Mouse (Mus musculus): Measurements from ENCODE around the gene Arhgdib. TPM values are rescaled to one million over a fixed set of nuclear protein-coding genes. Genes with fewer than 3 reads are reported as not detected.
A peak's percentile ranks its signal among the peaks of the same experiment; 100 is the strongest.

The Arhgdib gene
- total and polyA plus RNA-seq, 2 experiments from 2014 or later: 45.9 to 56.7 TPM

DNA sequence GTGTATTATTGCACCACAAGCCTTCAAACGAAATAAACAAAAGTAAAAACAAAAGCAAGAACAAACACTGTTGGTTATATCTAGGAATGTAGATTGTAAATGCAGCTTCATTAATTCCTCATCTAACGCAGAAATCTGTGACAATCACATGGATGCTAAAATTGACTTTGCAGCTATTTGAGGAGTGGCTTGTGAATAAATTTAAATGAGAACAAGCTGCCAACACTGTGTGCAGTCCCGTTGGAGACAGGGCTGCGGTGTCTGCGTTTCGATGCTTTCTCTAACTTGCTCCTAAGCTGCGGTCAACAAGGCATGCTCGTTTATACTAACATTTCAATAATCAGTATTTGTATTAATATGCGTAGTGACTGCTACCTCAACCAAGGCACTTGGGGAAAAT is 581 bp upstream of the Arhgdib start:
- no peak overlapping the region for H3K4me3 ChIP-seq (ENCODE audit: low read depth, low read length)
- H3K4me2 ChIP-seq (ENCODE audit: low read depth, low read length): no peak overlapping the region
- H3K9me3 ChIP-seq (replicated peaks; ENCODE audit: control insufficient read depth, low read length): no peaks in the 10 kb centered on the region
- peaks cover 12% of the 10 kb centered on the region for H3K4me1 ChIP-seq (ENCODE audit: control insufficient read depth, insufficient read depth)
- H3K36me3 ChIP-seq (replicated peaks; ENCODE audit: control insufficient read depth, insufficient read depth, low read length): no peaks in the 10 kb centered on the region
- H3K9ac ChIP-seq (replicated peaks; ENCODE audit: low read depth, low read length): no peak overlapping the region
- TF ChIP-seq CTCF (IDR thresholded peaks at IDR 0.05; ENCODE audit: low read depth) (no peak), EP300 (IDR thresholded peaks at IDR 0.05; ENCODE audit: low read depth) (no peak)
- DNase-seq (ENCODE audit: low spot score) (no peak), ATAC-seq (ENCODE audit: insufficient read depth, low read depth) (no peak)
- 74% methylated on average over 9 of the region's 9 CpGs for WGBS
- H3K27ac ChIP-seq (ENCODE audit: low read depth): no peak overlapping the region
- H3K27me3 ChIP-seq (ENCODE audit: control insufficient read depth, insufficient read depth, low read length): no peaks in the 10 kb centered on the region

DNA sequence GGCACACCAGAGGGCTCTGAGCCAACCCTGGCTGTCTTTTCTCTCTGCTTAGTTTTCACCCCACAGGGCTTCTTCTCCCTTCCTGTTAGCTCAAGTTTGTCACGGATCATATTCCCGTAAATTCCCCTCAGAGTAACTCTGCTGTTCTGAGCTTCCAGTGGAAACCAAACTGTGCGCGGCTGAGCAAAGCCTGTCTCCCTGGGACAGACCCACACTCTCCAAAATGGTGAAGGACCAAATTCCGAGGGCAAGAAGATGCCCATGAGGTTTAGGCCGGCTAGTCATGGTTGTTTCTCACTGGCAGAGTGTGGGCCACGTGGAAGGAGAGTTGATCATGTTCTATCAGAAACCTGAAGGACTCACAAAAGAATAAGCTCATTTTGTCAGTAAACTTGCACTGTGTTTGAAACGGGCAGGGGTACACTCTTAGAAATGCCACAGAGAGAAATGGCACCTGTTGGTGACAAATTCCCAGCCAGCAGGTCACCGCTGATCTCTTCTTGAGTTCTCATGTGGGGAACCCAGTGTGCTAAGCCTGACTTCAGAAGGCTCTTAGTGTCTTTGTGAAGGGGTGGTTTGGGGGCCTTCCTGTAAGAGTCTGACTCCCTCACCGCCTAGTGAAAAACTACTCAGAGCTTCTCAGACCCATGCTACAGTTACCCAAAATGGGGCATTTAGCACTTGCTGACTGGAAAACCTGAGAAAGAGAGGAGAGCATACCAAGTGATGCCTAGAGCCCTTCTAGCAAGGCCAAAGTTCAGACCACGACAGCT is 1.3 kb downstream of the Arhgdib start:
- peak overlapping the region; percentile 59 for H3K4me2 ChIP-seq (ENCODE audit: low read depth, low read length)
- 71% methylated on average over 11 of the region's 11 CpGs for WGBS
- H3K36me3 ChIP-seq (replicated peaks; ENCODE audit: control insufficient read depth, insufficient read depth, low read length): no peaks in the 10 kb centered on the region
- no peaks in the 10 kb centered on the region for H3K9me3 ChIP-seq (replicated peaks; ENCODE audit: control insufficient read depth, low read length)
- peak overlapping the region; percentile 90 for H3K27ac ChIP-seq (ENCODE audit: low read depth)
- ATAC-seq (ENCODE audit: insufficient read depth, low read depth) (no peak), DNase-seq (ENCODE audit: low spot score) (no peak)
- H3K27me3 ChIP-seq (ENCODE audit: control insufficient read depth, insufficient read depth, low read length): no peaks in the 10 kb centered on the region
- peaks cover 12% of the 10 kb centered on the region for H3K4me1 ChIP-seq (ENCODE audit: control insufficient read depth, insufficient read depth)
- peak overlapping the region; percentile 44; the same call in 1 of the 2 replicates for H3K9ac ChIP-seq (replicated peaks; ENCODE audit: low read depth, low read length)
- peak overlapping the region; percentile 40; the same call in 1 of the 2 replicates for H3K4me3 ChIP-seq (ENCODE audit: low read depth, low read length)
- no peak for TF ChIP-seq EP300 (IDR thresholded peaks at IDR 0.05; ENCODE audit: low read depth)
- TF ChIP-seq CTCF (IDR thresholded peaks at IDR 0.05; ENCODE audit: low read depth): no peak

DNA sequence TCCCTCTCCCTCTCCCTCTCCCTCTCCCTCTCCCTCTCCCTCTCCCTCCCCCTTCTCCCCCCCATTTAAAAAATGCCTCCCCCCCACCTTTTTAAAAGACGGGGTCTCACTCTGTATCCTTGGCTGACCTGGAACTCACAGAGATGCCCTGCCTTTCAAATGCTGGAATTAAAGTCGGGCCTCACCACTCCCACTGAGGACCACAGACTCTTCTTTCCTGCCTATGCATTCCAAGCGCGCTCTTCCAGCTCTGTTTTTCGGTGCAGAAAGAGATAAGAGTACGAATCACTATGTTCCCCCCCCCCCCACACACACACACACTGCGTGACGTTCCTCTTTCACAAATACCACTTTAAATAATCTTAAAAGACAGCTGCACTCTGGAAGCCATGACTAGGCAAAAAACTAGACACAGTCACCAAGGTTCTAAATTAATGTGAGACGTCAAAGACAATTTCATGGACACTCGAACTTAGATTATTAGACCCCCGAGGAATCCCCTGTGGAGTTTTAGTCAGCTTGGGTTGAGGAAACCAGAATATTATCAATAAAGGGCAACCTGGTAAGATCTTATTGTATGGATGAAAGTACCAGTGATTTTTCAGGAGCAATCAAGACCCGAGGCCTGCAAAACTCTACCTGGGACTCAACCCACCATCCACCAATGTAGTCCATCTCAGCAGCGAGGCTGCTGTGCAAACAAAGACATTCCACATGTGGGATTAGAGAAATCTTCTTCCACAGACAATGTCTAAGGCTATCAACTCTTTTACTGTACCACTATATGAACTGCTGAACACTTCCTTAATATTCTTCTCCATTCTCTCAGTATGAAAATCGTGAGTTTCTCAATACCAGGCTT is 2.1 kb downstream of the Arhgdib start:
- TF ChIP-seq EP300 (IDR thresholded peaks at IDR 0.05; ENCODE audit: low read depth): no peak
- TF ChIP-seq CTCF (IDR thresholded peaks at IDR 0.05; ENCODE audit: low read depth): no peak
- Histone ChIP-seq H3K27me3 (ENCODE audit: control insufficient read depth, insufficient read depth, low read length) (no peaks in the 10 kb centered on the region), H3K9me3 (replicated peaks; ENCODE audit: control insufficient read depth, low read length) (no peaks in the 10 kb centered on the region), H3K4me1 (ENCODE audit: control insufficient read depth, insufficient read depth) (peaks cover 12% of the 10 kb centered on the region), H3K4me2 (ENCODE audit: low read depth, low read length) (peak overlapping the region; percentile 59; the same call in 1 of the 2 replicates), H3K27ac (ENCODE audit: low read depth) (peak overlapping the region; percentile 90), H3K4me3 (ENCODE audit: low read depth, low read length) (peak overlapping the region; percentile 1; the same call in 1 of the 2 replicates), H3K36me3 (replicated peaks; ENCODE audit: control insufficient read depth, insufficient read depth, low read length) (no peaks in the 10 kb centered on the region), H3K9ac (replicated peaks; ENCODE audit: low read depth, low read length) (no peak overlapping the region)
- 47% methylated on average over 14 of the region's 14 CpGs for WGBS
- DNase-seq (ENCODE audit: low spot score): no peak
- no peak for ATAC-seq (ENCODE audit: insufficient read depth, low read depth)

DNA sequence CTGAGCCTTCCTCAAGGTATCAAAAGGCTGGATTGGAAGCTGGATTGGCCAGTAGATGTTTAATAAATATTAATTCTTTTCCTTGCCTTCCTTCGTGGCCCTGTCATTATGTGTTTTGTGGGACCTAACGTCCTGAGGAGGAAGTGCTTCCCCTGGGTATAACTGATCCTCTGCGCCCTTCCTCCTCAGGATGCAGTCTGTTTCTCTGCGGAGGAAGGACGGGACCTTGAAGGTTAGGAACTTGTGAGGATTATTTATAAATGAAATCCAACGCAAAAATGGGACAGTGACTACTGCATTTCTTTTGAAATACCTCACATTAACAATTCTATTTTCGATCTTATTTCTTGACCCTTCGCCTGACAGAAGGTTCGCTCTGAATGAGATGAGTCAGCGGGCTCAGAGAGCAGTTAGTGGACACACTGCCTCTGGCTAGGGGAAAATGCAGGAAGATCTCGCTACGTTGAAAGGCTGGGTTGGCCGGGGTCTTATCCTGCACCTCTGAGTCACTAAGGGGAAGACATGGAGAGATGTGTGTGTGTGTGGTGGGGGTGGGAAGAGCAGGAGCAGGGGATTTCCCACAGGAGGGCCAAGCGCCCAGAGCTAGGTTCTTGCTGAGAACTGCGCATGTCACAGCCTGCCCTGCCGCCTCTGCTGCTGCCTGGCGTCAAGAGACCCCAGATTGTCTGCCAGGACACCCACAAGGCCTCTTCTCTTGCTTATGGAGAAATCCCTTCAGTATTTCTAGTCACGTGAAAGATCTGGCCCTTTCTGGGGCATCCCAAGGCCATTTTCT is 3.2 kb downstream of the Arhgdib start:
- ATAC-seq (ENCODE audit: insufficient read depth, low read depth): peak; percentile 47; the same call in 1 of the 2 replicates
- peak overlapping the region; percentile 66 for H3K27ac ChIP-seq (ENCODE audit: low read depth)
- WGBS: 56% methylated on average over 18 of the region's 18 CpGs
- H3K27me3 ChIP-seq (ENCODE audit: control insufficient read depth, insufficient read depth, low read length): no peaks in the 10 kb centered on the region
- no peaks in the 10 kb centered on the region for H3K36me3 ChIP-seq (replicated peaks; ENCODE audit: control insufficient read depth, insufficient read depth, low read length)
- peaks cover 12% of the 10 kb centered on the region for H3K4me1 ChIP-seq (ENCODE audit: control insufficient read depth, insufficient read depth)
- TF ChIP-seq EP300 (IDR thresholded peaks at IDR 0.05; ENCODE audit: low read depth): no peak
- no peak for TF ChIP-seq CTCF (IDR thresholded peaks at IDR 0.05; ENCODE audit: low read depth)
- DNase-seq (ENCODE audit: low spot score): peak; percentile 55
- H3K4me3 ChIP-seq (ENCODE audit: low read depth, low read length): no peak overlapping the region
- no peak overlapping the region; the same call in 1 of the 2 replicates for H3K9ac ChIP-seq (replicated peaks; ENCODE audit: low read depth, low read length)
- H3K4me2 ChIP-seq (ENCODE audit: low read depth, low read length): peak overlapping the region; percentile 46
- no peaks in the 10 kb centered on the region for H3K9me3 ChIP-seq (replicated peaks; ENCODE audit: control insufficient read depth, low read length)

DNA sequence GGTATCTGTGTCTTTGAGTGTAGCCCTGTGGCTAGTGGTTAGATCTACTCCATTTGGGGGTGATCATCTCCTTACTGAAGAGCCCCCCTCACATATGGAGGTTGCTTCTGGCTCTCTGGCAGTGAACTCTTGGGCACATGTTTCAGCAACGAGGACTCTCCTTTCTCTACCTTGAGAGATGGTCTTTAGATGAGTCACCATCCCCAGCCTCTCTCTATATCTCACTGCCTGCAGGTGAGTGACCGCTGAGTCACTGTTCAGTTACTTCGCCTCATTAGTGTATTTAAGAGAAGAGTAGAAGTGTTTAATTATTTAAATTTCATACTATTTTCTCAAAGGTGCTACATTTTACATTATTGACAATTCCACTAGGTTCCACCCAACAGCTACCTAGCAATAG is 4.6 kb downstream of the Arhgdib start:
- Histone ChIP-seq H3K4me3 (ENCODE audit: low read depth, low read length) (no peak overlapping the region), H3K4me2 (ENCODE audit: low read depth, low read length) (no peak overlapping the region), H3K27ac (ENCODE audit: low read depth) (no peak overlapping the region), H3K36me3 (replicated peaks; ENCODE audit: control insufficient read depth, insufficient read depth, low read length) (no peaks in the 10 kb centered on the region), H3K9ac (replicated peaks; ENCODE audit: low read depth, low read length) (no peak overlapping the region), H3K4me1 (ENCODE audit: control insufficient read depth, insufficient read depth) (peaks cover 12% of the 10 kb centered on the region), H3K27me3 (ENCODE audit: control insufficient read depth, insufficient read depth, low read length) (no peaks in the 10 kb centered on the region), H3K9me3 (replicated peaks; ENCODE audit: control insufficient read depth, low read length) (no peaks in the 10 kb centered on the region)
- DNase-seq (ENCODE audit: low spot score): no peak
- no peak for TF ChIP-seq EP300 (IDR thresholded peaks at IDR 0.05; ENCODE audit: low read depth)
- TF ChIP-seq CTCF (IDR thresholded peaks at IDR 0.05; ENCODE audit: low read depth): no peak
- 78% methylated on average over 3 of the region's 3 CpGs for WGBS
- ATAC-seq (ENCODE audit: insufficient read depth, low read depth): no peak
